Mouse (Mus musculus) ES-Bruce4 (cell line): Measurements from ENCODE around the gene Il5ra. TPM values are rescaled to one million over a fixed set of nuclear protein-coding genes. Genes with fewer than 3 reads are reported as not detected.

Experiments
- H3K27ac ChIP-seq: 2 replicates; pipeline ENCODE4 v1.5.1; 2012; ENCODE audit warnings: low read length, inconsistent platforms; ENCODE audit not compliant: insufficient read depth
- H3K27me3 ChIP-seq: 2 replicates; pipeline ENCODE4 v1.6.1; 2012; ENCODE audit warnings: mild to moderate bottlenecking, low read length, inconsistent platforms; ENCODE audit not compliant: control insufficient read depth, poor library complexity, insufficient read depth, severe bottlenecking
- H3K36me3 ChIP-seq: 2 replicates; pipeline ENCODE4 v1.6.1; 2012; ENCODE audit warnings: inconsistent platforms, mild to moderate bottlenecking, low read length, moderate library complexity; ENCODE audit not compliant: control insufficient read depth, poor library complexity, insufficient read depth, severe bottlenecking
- H3K4me1 ChIP-seq: one replicate; pipeline ENCODE4 v1.8.1; 2011; ENCODE audit warnings: low read length; ENCODE audit not compliant: control insufficient read depth, insufficient read depth
- H3K4me3 ChIP-seq: 2 replicates; pipeline ENCODE4 v1.5.1; 2011; ENCODE audit warnings: low read depth, mild to moderate bottlenecking, low read length
- H3K9ac ChIP-seq: 2 replicates; pipeline ENCODE4 v1.6.1; 2012; ENCODE audit warnings: low read depth, mild to moderate bottlenecking, inconsistent platforms; ENCODE audit not compliant: poor library complexity, severe bottlenecking
- H3K9me3 ChIP-seq: replicated peaks from 2 replicates; pipeline ENCODE4 v1.6.1; 2012; ENCODE audit warnings: mild to moderate bottlenecking, low read length, inconsistent platforms; ENCODE audit not compliant: control insufficient read depth, poor library complexity, insufficient read depth, severe bottlenecking
- CTCF ChIP-seq: IDR thresholded peaks from one replicate; pipeline ENCODE4 v1.8.1; 2011; ENCODE audit warnings: low read depth, low read length
- EP300 ChIP-seq: IDR thresholded peaks from 2 replicates; pipeline ENCODE4 v1.6.1; 2011; ENCODE audit warnings: low read depth, low read length; ENCODE audit not compliant: insufficient read depth
- POLR2A ChIP-seq: IDR thresholded peaks from one replicate; pipeline ENCODE4 v1.8.1; 2011; ENCODE audit warnings: low read length; ENCODE audit not compliant: insufficient read depth
- polyA plus RNA-seq: library from polyadenylated mRNA; stranded (reverse); fragments of >200 nt; gene quantifications from 2 replicates; pipeline ENCODE4 v1.2.4, GENCODE M21; 2011; ENCODE audit warnings: low read depth; ENCODE audit not compliant: missing spikeins, insufficient read depth, insufficient read length

The Il5ra gene
- not detected in 2 replicates for polyA plus RNA-seq

GRCm38 (mm10) chr6:106748887-106749388, at the start of gene Il5ra:
TSS of gene Il5ra (minus strand) at chr6:106749037.
- Histone ChIP-seq H3K27me3 (no peaks in the 10 kb centered on the region; the same call in 1 of the 2 replicates), H3K27ac (no peak within 1 kb of the TSS), H3K4me3 (no peak within 1 kb of the TSS), H3K9ac (no peak within 1 kb of the TSS), H3K9me3 (no peaks in the 10 kb centered on the region), H3K36me3 (no peaks in the 10 kb centered on the region), H3K4me1 (no peaks in the 10 kb centered on the region)
- no peak for TF ChIP-seq POLR2A
- TF ChIP-seq EP300 = no peak

- H3K27ac ChIP-seq = no peak overlapping the region
- H3K4me3 ChIP-seq = no peak overlapping the region
- TF ChIP-seq CTCF (no peak), POLR2A (no peak), EP300 (no peak)
- H3K4me1 ChIP-seq = no peaks in the 10 kb centered on the region
- peaks cover 7% of the 10 kb centered on the region for H3K36me3 ChIP-seq
- no peaks in the 10 kb centered on the region for H3K9me3 ChIP-seq
- H3K27me3 ChIP-seq = no peaks in the 10 kb centered on the region
- no peak overlapping the region for H3K9ac ChIP-seq
Observed at GRCm38 (mm10) chr6:106794094-106794814, 45.4 kb upstream of the Il5ra start.

- Histone ChIP-seq H3K4me1 (no peaks in the 10 kb centered on the region), H3K9ac (no peak overlapping the region), H3K4me3 (no peak overlapping the region), H3K27ac (no peak overlapping the region), H3K27me3 (no peaks in the 10 kb centered on the region), H3K9me3 (no peaks in the 10 kb centered on the region), H3K36me3 (peaks cover 7% of the 10 kb centered on the region)
- TF ChIP-seq EP300 (no peak), CTCF (no peak), POLR2A (no peak)
Observed at GRCm38 (mm10) chr6:106793621-106794020, 44.8 kb upstream of the Il5ra start.

- Histone ChIP-seq H3K4me3 (no peak overlapping the region), H3K9ac (no peak overlapping the region), H3K9me3 (no peaks in the 10 kb centered on the region), H3K27ac (no peak overlapping the region), H3K4me1 (no peaks in the 10 kb centered on the region), H3K36me3 (peaks cover 7% of the 10 kb centered on the region), H3K27me3 (no peaks in the 10 kb centered on the region)
- TF ChIP-seq EP300 (no peak), POLR2A (no peak), CTCF (no peak)
Observed at GRCm38 (mm10) chr6:106793088-106793487, 44.3 kb upstream of the Il5ra start.

GRCm38 (mm10) chr6:106792486-106792885, 43.6 kb upstream of the Il5ra start:
- Histone ChIP-seq H3K9me3 (no peaks in the 10 kb centered on the region), H3K27ac (no peak overlapping the region), H3K4me1 (no peaks in the 10 kb centered on the region), H3K27me3 (no peaks in the 10 kb centered on the region), H3K4me3 (no peak overlapping the region), H3K9ac (no peak overlapping the region), H3K36me3 (peaks cover 7% of the 10 kb centered on the region)
- TF ChIP-seq EP300 (no peak), POLR2A (no peak), CTCF (no peak)

GRCm38 (mm10) chr6:106791429-106791828, 42.6 kb upstream of the Il5ra start:
- Histone ChIP-seq H3K4me3 (no peak overlapping the region), H3K27me3 (no peaks in the 10 kb centered on the region), H3K27ac (no peak overlapping the region), H3K36me3 (peaks cover 7% of the 10 kb centered on the region), H3K9me3 (no peaks in the 10 kb centered on the region), H3K9ac (no peak overlapping the region), H3K4me1 (no peaks in the 10 kb centered on the region)
- no peak for TF ChIP-seq CTCF
- no peak for TF ChIP-seq EP300
- no peak for TF ChIP-seq POLR2A
